Mouse (Mus musculus): ENCODE measurements around the gene Atf7. TPM values are rescaled to one million over a fixed set of nuclear protein-coding genes. Genes with fewer than 3 reads are reported as not detected.
"Not testable (repeated sequence)": the region's sequence is repeated elsewhere in the genome, so short reads cannot be mapped to it uniquely, and the experiment has no call there.

The Atf7 gene
- polyA plus RNA-seq, 1 experiment from 2014 or later = 14.3 TPM

DNA sequence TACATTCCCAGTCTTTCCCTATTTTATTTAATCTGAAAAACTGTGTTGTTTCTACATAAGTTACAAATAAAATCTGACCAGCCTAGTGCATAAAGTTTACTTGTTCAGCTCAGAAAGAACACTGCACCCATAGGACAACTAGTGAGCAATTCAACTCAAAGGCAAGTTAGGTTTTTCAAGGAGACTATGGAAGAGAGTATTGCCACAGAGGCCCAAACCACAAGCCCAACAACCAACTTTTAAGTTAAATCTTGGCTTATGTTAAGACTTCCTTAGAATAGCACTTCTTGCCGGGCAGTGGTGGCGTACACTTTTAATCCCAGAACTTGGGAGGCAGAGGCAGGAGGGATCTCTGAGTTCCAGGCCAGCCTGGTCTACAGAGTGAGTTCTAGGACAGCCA is 9.1 kb downstream of the Atf7 start:
- Histone ChIP-seq H3K4me2 (no peak overlapping the region), H3K27me3 (replicated peaks) (no peaks in the 10 kb centered on the region), H3K36me3 (peaks cover 16% of the 10 kb centered on the region), H3K27ac (no peak overlapping the region), H3K4me3 (no peak overlapping the region), H3K4me1 (peaks cover 14% of the 10 kb centered on the region), H3K9me3 (replicated peaks) (no peaks in the 10 kb centered on the region), H3K9ac (no peak overlapping the region)
- no peak for ATAC-seq
- 79% methylated on average over 2 of the region's 2 CpGs for WGBS (ENCODE audit: insufficient replicate concordance)

DNA sequence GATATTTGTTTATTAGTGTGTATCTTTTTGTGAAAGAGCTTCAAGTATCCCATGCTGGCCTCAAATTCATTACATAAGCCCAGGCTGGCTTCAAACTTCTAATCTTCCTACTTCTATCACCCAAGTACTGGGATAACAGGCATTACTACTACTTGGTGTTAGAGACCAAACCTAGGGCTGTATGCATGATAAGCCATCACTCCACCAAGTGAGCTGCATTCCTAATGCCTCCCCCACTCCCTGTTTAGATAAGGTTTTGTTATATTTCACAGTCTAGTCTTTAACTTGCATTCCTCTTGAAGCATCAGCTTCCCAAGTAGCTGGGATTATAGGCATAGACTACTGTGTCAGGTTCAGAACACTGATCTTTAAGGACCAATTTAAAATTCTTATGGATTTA is 11.0 kb downstream of the Atf7 start:
- H3K27ac ChIP-seq = no peak overlapping the region
- peaks cover 14% of the 10 kb centered on the region for H3K4me1 ChIP-seq
- no peak overlapping the region for H3K9ac ChIP-seq
- ATAC-seq = no peak
- no peaks in the 10 kb centered on the region for H3K9me3 ChIP-seq (replicated peaks)
- no peak overlapping the region for H3K4me2 ChIP-seq
- no peaks in the 10 kb centered on the region for H3K27me3 ChIP-seq (replicated peaks)
- H3K36me3 ChIP-seq = peaks cover 11% of the 10 kb centered on the region; the same call in 1 of the 2 replicates
- no peak overlapping the region for H3K4me3 ChIP-seq

DNA sequence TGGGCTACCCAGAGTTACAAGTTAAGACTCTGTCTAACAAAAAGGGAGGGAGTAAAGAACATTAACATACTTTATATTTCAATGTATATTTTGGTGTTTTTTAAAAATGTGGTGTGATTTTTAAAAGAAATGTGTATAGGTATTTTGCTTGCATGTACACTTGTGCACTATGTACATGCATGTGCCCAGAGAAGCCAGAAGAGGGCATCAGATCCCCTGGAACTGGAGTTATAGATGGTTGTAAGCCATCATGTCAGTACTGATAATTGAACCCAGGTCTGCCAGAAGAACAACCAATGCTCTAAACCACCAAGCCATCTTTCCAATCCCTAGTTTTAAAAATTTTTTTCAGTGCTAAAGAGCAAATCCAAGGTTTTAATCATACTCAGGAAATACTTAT is 12.3 kb downstream of the Atf7 start:
- Histone ChIP-seq H3K27me3 (replicated peaks) (no peaks in the 10 kb centered on the region), H3K4me2 (no peak overlapping the region), H3K4me1 (peaks cover 14% of the 10 kb centered on the region), H3K9me3 (replicated peaks) (no peaks in the 10 kb centered on the region), H3K36me3 (peaks cover 8% of the 10 kb centered on the region; the same call in 1 of the 2 replicates), H3K27ac (no peak overlapping the region), H3K4me3 (no peak overlapping the region), H3K9ac (no peak overlapping the region)
- no peak for ATAC-seq

DNA sequence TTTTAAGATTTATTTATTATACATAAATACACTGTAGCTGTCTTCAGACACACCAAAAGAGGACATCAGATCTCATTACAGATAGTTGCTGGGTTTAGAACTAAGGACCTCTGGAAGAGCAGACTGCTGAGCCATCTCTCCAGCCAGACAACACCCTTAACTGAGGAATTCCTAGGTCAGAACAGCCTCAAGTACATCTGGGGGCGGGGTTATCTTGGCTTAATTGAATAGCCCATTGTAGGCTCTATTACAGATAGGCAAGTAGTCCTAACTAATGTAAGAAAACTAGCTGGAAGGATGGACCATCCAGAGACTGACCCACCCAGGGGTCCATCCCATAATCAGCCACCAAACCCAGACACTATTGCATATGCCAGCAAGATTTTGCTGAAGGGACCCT is 16.7 kb downstream of the Atf7 start:
- not testable (repeated sequence) for H3K9ac ChIP-seq; H3K27me3 ChIP-seq (replicated peaks); H3K4me1 ChIP-seq; H3K9me3 ChIP-seq (replicated peaks); H3K27ac ChIP-seq; ATAC-seq; H3K4me2 ChIP-seq; H3K4me3 ChIP-seq; H3K36me3 ChIP-seq
- WGBS (ENCODE audit: insufficient replicate concordance) = 57% methylated on average over 1 of the region's 1 CpGs

DNA sequence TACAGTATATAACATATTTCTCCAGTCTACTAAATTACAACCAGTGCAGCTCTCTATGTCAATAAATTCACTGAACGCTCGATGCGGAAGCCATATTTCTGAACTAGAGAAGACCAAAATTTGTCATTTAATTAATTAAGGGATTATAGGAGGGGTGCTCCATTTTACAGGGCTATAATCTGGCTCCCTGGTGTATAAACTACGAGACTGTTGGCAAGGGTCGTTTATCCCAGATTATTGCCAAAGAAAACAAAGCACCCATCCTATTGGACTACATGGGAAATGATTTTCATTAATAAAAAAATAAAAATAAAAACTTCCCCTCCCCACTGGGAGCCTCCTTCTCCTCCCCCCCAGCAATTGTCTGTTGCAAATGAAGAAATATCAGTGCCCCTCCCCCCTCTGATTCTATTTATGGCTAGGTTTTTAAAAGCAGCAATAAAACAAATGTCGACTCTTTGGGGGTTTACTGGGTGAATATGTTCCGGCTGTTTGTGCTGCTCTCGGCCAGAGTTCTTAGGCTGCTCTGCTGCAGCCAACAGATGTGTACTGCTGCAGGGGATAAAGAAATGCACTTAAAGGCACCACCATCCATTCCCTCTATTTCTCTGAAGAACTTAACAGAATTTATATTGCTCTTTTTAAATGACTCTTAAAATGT is 31.1 kb downstream of the Atf7 start:
- no peak overlapping the region for H3K27ac ChIP-seq
- no peaks in the 10 kb centered on the region for H3K4me1 ChIP-seq
- peaks cover 10% of the 10 kb centered on the region for H3K36me3 ChIP-seq
- H3K9ac ChIP-seq = no peak overlapping the region
- H3K4me2 ChIP-seq = no peak overlapping the region
- 81% methylated on average over 8 of the region's 8 CpGs for WGBS (ENCODE audit: insufficient replicate concordance)
- H3K9me3 ChIP-seq (replicated peaks) = no peaks in the 10 kb centered on the region
- H3K27me3 ChIP-seq (replicated peaks) = no peaks in the 10 kb centered on the region
- ATAC-seq = no peak
- no peak overlapping the region for H3K4me3 ChIP-seq

DNA sequence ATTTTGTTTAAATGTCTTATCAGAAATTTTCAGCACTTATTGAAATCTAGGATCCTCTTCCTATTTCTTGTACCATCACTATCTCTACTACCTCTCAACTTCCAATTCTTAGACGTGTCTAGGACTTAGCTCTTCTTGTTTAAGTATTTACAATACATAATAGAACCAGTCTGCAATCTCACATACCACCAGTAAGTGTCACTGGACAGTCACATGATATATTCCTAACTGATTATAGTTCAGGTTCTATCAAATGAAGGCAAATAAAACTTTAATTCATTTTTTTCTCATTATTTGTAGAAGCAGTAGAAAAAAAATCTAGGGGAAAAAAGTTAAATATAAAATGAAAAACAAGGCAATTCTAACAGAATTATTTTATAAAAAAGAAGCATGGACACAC is 32.6 kb downstream of the Atf7 start:
- Histone ChIP-seq H3K4me3 (no peak overlapping the region), H3K36me3 (peaks cover 10% of the 10 kb centered on the region), H3K9ac (no peak overlapping the region), H3K4me2 (no peak overlapping the region), H3K27ac (no peak overlapping the region), H3K4me1 (no peaks in the 10 kb centered on the region), H3K9me3 (replicated peaks) (no peaks in the 10 kb centered on the region), H3K27me3 (replicated peaks) (no peaks in the 10 kb centered on the region)
- no peak for ATAC-seq
- WGBS (ENCODE audit: insufficient replicate concordance) = 43% methylated on average over 1 of the region's 1 CpGs

DNA sequence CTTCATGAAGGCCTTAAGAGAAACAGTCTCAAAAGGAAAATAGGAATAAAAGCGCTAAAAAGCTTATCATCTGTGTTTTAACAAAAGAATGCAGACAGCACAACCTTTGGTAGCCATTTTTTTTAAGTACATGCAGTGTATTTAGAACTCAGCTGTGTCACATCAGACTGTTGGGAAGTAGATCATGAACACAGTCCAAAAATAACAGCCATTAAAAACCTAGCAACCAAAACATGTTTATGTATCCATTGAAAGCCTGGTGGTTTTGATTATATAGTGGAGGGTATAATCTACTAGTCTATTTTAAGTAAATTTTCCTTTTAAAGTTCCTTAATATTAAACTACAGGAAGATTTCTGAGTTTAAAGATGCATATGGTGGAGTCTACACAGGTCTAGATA is 34.7 kb downstream of the Atf7 start:
- Histone ChIP-seq H3K9ac (no peak overlapping the region), H3K36me3 (peaks cover 10% of the 10 kb centered on the region), H3K27me3 (replicated peaks) (no peaks in the 10 kb centered on the region), H3K4me1 (no peaks in the 10 kb centered on the region), H3K9me3 (replicated peaks) (no peaks in the 10 kb centered on the region), H3K4me2 (no peak overlapping the region), H3K27ac (no peak overlapping the region), H3K4me3 (no peak overlapping the region)
- WGBS (ENCODE audit: insufficient replicate concordance) = 80% methylated on average over 1 of the region's 1 CpGs
- ATAC-seq = no peak

DNA sequence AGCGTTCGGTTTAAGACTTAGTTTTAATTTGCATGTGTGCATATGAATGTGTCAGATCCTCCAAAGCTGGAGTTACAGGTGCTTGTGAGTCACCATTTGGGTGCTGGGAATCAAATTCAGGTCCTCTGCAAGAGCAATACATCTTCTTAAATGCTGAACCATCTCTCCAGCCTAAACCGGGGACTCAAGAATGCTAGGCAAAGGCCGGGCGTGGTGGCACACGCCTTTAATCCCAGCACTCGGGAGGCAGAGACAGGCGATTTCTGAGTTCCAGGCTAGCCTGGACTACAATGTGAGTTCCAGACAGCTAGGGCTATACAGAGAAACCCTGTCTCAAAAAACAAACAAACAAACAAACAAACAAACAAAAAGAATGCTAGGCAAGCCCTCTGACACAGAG is 35.4 kb downstream of the Atf7 start:
- Histone ChIP-seq H3K9me3 (replicated peaks) (no peaks in the 10 kb centered on the region), H3K4me3 (no peak overlapping the region), H3K36me3 (peaks cover 10% of the 10 kb centered on the region), H3K9ac (no peak overlapping the region), H3K4me1 (no peaks in the 10 kb centered on the region), H3K27ac (no peak overlapping the region), H3K4me2 (no peak overlapping the region), H3K27me3 (replicated peaks) (no peaks in the 10 kb centered on the region)
- ATAC-seq = no peak
- 79% methylated on average over 8 of the region's 8 CpGs for WGBS (ENCODE audit: insufficient replicate concordance)

DNA sequence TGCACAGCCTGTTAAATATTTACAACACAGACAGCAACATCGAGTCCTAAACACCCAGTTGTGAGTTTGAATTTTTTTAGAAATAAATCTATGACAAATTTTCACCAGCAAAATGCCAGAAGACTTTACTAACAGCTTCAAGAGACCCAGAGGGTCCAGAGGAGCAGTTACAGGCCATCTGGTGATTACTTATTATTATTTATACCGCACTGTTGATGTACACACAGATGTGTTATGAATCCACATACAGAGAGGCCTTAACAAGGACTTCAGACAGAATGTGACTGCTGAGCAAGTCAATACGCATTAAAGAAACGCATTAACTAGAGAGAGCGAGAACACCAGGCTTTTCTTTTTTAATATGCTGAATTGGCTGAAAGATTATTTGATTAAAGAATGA is 39.8 kb downstream of the Atf7 start:
- Histone ChIP-seq H3K36me3 (peaks cover 4% of the 10 kb centered on the region; the same call in 1 of the 2 replicates), H3K4me3 (no peak overlapping the region), H3K9me3 (replicated peaks) (no peaks in the 10 kb centered on the region), H3K27me3 (replicated peaks) (no peaks in the 10 kb centered on the region), H3K27ac (no peak overlapping the region), H3K4me1 (no peaks in the 10 kb centered on the region), H3K4me2 (no peak overlapping the region), H3K9ac (no peak overlapping the region)
- ATAC-seq = no peak
- WGBS (ENCODE audit: insufficient replicate concordance) = 88% methylated on average over 5 of the region's 5 CpGs

DNA sequence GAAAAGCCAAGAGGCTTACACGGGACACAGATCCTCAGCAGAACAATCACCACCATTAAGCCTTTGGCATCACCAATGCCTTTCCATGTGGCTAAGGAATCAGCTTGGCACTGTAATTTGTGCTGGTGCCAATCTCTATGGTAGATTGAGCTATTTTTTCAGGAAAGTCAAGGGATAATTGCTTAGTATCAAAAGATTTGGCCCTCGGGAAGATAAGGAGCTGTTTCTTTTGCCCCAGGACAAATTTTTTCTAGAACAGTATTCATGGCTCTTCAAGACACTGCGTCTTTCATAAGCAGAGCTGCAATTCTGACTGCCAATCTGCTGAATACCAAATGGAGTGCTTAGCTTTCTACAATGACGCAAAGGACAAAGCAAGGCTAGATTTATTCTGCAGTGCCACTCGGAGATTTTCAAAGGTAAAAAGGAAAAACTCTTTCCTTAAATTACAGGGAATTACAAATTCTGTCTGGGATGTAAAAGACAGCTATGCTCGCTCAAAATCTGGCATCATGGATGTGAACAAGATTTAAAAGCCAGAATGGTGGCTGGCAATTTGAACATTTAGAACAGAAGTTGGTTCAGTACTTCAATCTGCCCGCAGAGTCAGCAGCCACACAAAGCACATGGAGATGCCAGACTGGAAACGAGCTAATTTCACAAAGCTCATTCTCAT is 41.4 kb downstream of the Atf7 start:
- H3K9ac ChIP-seq = no peak overlapping the region
- H3K9me3 ChIP-seq (replicated peaks) = no peaks in the 10 kb centered on the region
- no peak overlapping the region for H3K27ac ChIP-seq
- WGBS (ENCODE audit: insufficient replicate concordance) = 76% methylated on average over 8 of the region's 8 CpGs
- no peak for ATAC-seq
- no peak overlapping the region for H3K4me2 ChIP-seq
- H3K36me3 ChIP-seq = no peaks in the 10 kb centered on the region
- H3K4me3 ChIP-seq = no peak overlapping the region
- no peaks in the 10 kb centered on the region for H3K4me1 ChIP-seq
- no peaks in the 10 kb centered on the region for H3K27me3 ChIP-seq (replicated peaks)

DNA sequence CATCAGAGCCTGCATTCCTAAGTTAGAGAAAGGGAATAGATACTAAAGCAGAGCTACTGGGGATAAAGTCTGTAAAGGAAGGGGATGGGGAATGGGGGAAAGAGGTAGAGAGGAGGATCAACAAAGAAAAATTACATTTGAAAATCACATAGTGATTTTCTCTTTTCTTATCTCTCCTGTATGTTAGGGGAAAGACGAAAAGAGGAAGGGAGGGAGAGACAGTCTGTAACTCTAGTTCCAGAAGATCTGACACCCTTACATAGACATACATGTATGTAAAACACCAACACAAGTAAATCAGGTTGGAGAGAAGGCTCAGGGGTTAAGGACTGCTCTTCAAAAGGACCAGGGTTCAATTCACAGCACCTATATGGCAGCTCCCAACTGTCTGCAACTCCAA is 44.1 kb downstream of the Atf7 start:
- Histone ChIP-seq H3K36me3 (peaks cover 4% of the 10 kb centered on the region; the same call in 1 of the 2 replicates), H3K4me3 (no peak overlapping the region), H3K4me2 (no peak overlapping the region), H3K4me1 (no peaks in the 10 kb centered on the region), H3K27me3 (replicated peaks) (no peaks in the 10 kb centered on the region), H3K9me3 (replicated peaks) (no peaks in the 10 kb centered on the region), H3K9ac (no peak overlapping the region), H3K27ac (no peak overlapping the region)
- 30% methylated on average over 1 of the region's 1 CpGs for WGBS (ENCODE audit: insufficient replicate concordance)
- ATAC-seq = no peak

DNA sequence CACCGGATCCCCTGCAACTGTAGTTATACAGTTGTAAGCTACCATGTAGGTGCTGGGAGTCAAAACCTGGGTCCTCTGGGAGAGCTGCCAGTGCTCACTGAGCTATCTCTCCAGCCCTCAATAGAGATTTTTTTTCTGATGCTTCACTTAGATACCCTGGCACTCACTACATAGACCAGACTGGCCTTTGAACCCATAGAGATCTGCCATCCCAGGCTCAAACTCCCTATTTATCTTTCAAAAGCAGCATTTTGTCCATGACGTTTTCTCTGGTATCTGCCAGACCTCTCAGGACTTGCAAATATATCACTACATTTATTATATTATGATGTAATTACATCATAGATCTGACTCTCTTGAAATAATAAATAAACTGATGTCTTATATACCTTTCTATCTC is 46.9 kb downstream of the Atf7 start:
- H3K9ac ChIP-seq = no peak overlapping the region
- ATAC-seq = no peak
- WGBS (ENCODE audit: insufficient replicate concordance) = 79% methylated on average over 2 of the region's 2 CpGs
- H3K27me3 ChIP-seq (replicated peaks) = no peaks in the 10 kb centered on the region
- H3K4me3 ChIP-seq = no peak overlapping the region
- no peaks in the 10 kb centered on the region for H3K9me3 ChIP-seq (replicated peaks)
- H3K27ac ChIP-seq = no peak overlapping the region
- H3K4me1 ChIP-seq = no peaks in the 10 kb centered on the region
- peaks cover 11% of the 10 kb centered on the region; the same call in 1 of the 2 replicates for H3K36me3 ChIP-seq
- no peak overlapping the region for H3K4me2 ChIP-seq

DNA sequence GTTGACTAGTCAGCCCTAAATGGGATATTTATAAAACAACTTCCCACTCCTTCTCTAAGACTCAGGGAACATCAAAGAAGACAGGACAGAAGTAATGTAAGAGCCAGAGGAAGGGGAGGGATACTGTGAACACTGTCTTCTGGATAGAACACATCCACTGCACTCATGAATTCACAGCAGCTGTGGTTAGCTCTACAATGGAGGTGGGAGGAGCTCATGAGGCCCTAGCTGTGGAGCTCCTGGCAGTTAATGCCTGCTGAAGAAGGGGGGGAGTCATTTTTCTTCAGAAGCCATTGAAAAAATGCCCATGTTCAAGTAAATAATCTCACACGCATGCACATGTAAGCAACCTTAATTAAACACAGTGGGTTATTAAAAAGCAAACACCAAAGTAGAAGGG is 48.3 kb downstream of the Atf7 start:
- Histone ChIP-seq H3K9ac (no peak overlapping the region), H3K4me2 (no peak overlapping the region), H3K27me3 (replicated peaks) (no peaks in the 10 kb centered on the region), H3K27ac (no peak overlapping the region), H3K36me3 (peaks cover 11% of the 10 kb centered on the region; the same call in 1 of the 2 replicates), H3K4me1 (no peaks in the 10 kb centered on the region), H3K9me3 (replicated peaks) (no peaks in the 10 kb centered on the region), H3K4me3 (no peak overlapping the region)
- 82% methylated on average over 1 of the region's 1 CpGs for WGBS (ENCODE audit: insufficient replicate concordance)
- no peak for ATAC-seq
